Mouse (Mus musculus) mouse embryonic stem cell (cell line): Measurements from ENCODE around the gene Zscan18.

Experiments used
- in situ Hi-C, 2 experiments: fragments of 300-500 bp; cut with MboI; formaldehyde crosslinking; loops; 1 replicate in 1 of 2; 3 replicates in 1 of 2; pipeline ENCODE4 v1.14.3; 2019 to 2020; ENCODE audit warnings: low sequenced_read_pairs in 2 of 2, low pct_unique_long_range_greater_than_20kb in 1 of 2, mixed read lengths in 1 of 2; ENCODE audit not compliant: unreplicated experiment in 1 of 2

The Zscan18 gene

GRCm38 (mm10) chr7:12802866-12803726 is at the start of gene Zscan18:
Gene Zscan18 (minus strand): TSS chr7:12803635.
- in situ Hi-C loops, result no loop called here

- in situ Hi-C loops, result no loop called here
These were observed 32.3 kb upstream of the Zscan18 start for GRCm38 (mm10) chr7:12835779-12836178.

- in situ Hi-C loops, result no loop called here
These were observed 31.8 kb upstream of the Zscan18 start for GRCm38 (mm10) chr7:12835193-12835671.

GRCm38 (mm10) chr7:12834162-12835120 is 31.0 kb upstream of the Zscan18 start, which contains the start of gene Zfp110:
Gene Zfp110 (plus strand): TSS chr7:12834761.
- in situ Hi-C loops, result no loop called here

GRCm38 (mm10) chr7:12818521-12819295 is 15.3 kb upstream of the Zscan18 start, which contains the start of gene Zfp329:
Gene Zfp329 (minus strand): TSS chr7:12818858.
- in situ Hi-C loops, result no loop called here

- in situ Hi-C loops, result no loop called here
These were observed 12.1 kb upstream of the Zscan18 start for GRCm38 (mm10) chr7:12815566-12815965.

- in situ Hi-C loops, result no loop called here
These were observed 264 bp upstream of the Zscan18 start for GRCm38 (mm10) chr7:12803727-12804071.

- in situ Hi-C loops, result loop anchor here in 1 of 2 experiments (25.0 kb wide), 1 partner anchor 312 kb away; the partner anchor contains the start of gene Zfp606
These were observed 3.9 kb downstream of the Zscan18 start for GRCm38 (mm10) chr7:12799554-12799953.

- in situ Hi-C loops, result loop anchor here in 1 of 2 experiments (25.0 kb wide), 1 partner anchor 311 kb away; the partner anchor contains the start of gene Zfp606
These were observed 5.5 kb downstream of the Zscan18 start for GRCm38 (mm10) chr7:12797971-12798370.

- in situ Hi-C loops, result loop anchor here in 1 of 2 experiments (25.0 kb wide), 1 partner anchor 305 kb away; the partner anchor contains the start of gene Zfp606
These were observed 10.8 kb downstream of the Zscan18 start for GRCm38 (mm10) chr7:12792624-12793023.

GRCm38 (mm10) chr7:12788025-12788424 is 15.4 kb downstream of the Zscan18 start:
- in situ Hi-C loops, result loop anchor here in 1 of 2 experiments (25.0 kb wide), 1 partner anchor 301 kb away; the partner anchor contains the start of gene Zfp606

- in situ Hi-C loops, result loop anchor here in 1 of 2 experiments (25.0 kb wide), 1 partner anchor 300 kb away; the partner anchor contains the start of gene Zfp606
These were observed 16.1 kb downstream of the Zscan18 start for GRCm38 (mm10) chr7:12787333-12787732.

GRCm38 (mm10) chr7:12780151-12780830 is 23.1 kb downstream of the Zscan18 start:
- in situ Hi-C loops, result loop anchor here in 1 of 2 experiments (25.0 kb wide), 1 partner anchor 293 kb away; the partner anchor contains the start of gene Zfp606

- in situ Hi-C loops, result loop anchor here in 1 of 2 experiments (25.0 kb wide), 1 partner anchor 292 kb away; the partner anchor contains the start of gene Zfp606
These were observed 23.7 kb downstream of the Zscan18 start for GRCm38 (mm10) chr7:12779782-12780150.

- in situ Hi-C loops, result loop anchor here in 1 of 2 experiments (25.0 kb wide), 1 partner anchor 292 kb away; the partner anchor contains the start of gene Zfp606
These were observed 24.3 kb downstream of the Zscan18 start for GRCm38 (mm10) chr7:12779141-12779540.

GRCm38 (mm10) chr7:12774606-12775005 is 28.8 kb downstream of the Zscan18 start:
- in situ Hi-C loops, result loop anchor here in 1 of 2 experiments (25.0 kb wide), 1 partner anchor 287 kb away; the partner anchor contains the start of gene Zfp606

- in situ Hi-C loops, result no loop called here
These were observed 29.3 kb downstream of the Zscan18 start for GRCm38 (mm10) chr7:12774111-12774510.
